Mouse (Mus musculus) liver, embryonic 12.5 days (tissue): Measurements from ENCODE around the gene Spint1. TPM values are rescaled to one million over a fixed set of nuclear protein-coding genes. Genes with fewer than 3 reads are reported as not detected.

Experiments used
- ATAC-seq: fragments of 200-750 bp; cut with Nextera tagmentation; 2 replicates; pipeline ENCODE4 v1.8.0; 2017; ENCODE audit warnings: moderate number of reproducible peaks, mild to moderate bottlenecking, moderate library complexity
- H3K27ac ChIP-seq: fragments of 300-500 bp; sonication (generic); 2 replicates; pipeline ENCODE4 v1.5.1; 2016; ENCODE audit warnings: mild to moderate bottlenecking
- H3K27me3 ChIP-seq: fragments of 300-500 bp; sonication (generic); replicated peaks from 2 replicates; pipeline ENCODE4 v1.6.1; 2016; ENCODE audit warnings: mild to moderate bottlenecking, moderate library complexity
- H3K36me3 ChIP-seq: fragments of 300-500 bp; sonication (generic); 2 replicates; pipeline ENCODE4 v1.6.1; 2016; ENCODE audit warnings: mild to moderate bottlenecking, moderate library complexity
- H3K4me1 ChIP-seq: fragments of 300-500 bp; sonication (generic); 2 replicates; pipeline ENCODE4 v1.6.1; 2016
- H3K4me2 ChIP-seq: fragments of 300-500 bp; sonication (generic); 2 replicates; pipeline ENCODE4 v1.6.1; 2016; ENCODE audit warnings: mild to moderate bottlenecking, moderate library complexity
- H3K4me3 ChIP-seq: fragments of 300-500 bp; sonication (generic); 2 replicates; pipeline ENCODE4 v1.5.1; 2016; ENCODE audit warnings: mild to moderate bottlenecking, moderate library complexity
- H3K9ac ChIP-seq: fragments of 300-500 bp; sonication (generic); 2 replicates; pipeline ENCODE4 v1.6.1; 2016; ENCODE audit warnings: mild to moderate bottlenecking, moderate library complexity
- H3K9me3 ChIP-seq: fragments of 300-500 bp; sonication (generic); replicated peaks from 2 replicates; pipeline ENCODE4 v1.6.1; 2016; ENCODE audit warnings: mild to moderate bottlenecking, moderate library complexity
- WGBS: fragments of 180-500 bp; shearing (Covaris S2); methylation state at CpG from one replicate; pipeline ENCODE4 v1.1.7; 2016; ENCODE audit not compliant: insufficient replicate concordance; 5-methylcytosine and 5-hydroxymethylcytosine counted together
- polyA plus RNA-seq: library from polyadenylated mRNA; unstranded; fragments of >200 nt; fragmentation: Nextera tagmentation; extraction: Ambion mirVana; gene quantifications from 2 replicates; pipeline ENCODE4 v1.2.1, GENCODE M21; 2016

Spint1 gene
- polyA plus RNA-seq, 1 experiment from 2014 or later = 0.77 TPM

- H3K4me3 ChIP-seq = peak within 1 kb of the TSS; percentile 74
- peaks cover 28% of the 10 kb centered on the region for H3K4me1 ChIP-seq
- H3K27me3 ChIP-seq = no peaks in the 10 kb centered on the region
- peak within 1 kb of the TSS; percentile 75 for H3K4me2 ChIP-seq
- peak within 1 kb of the TSS; percentile 90 for H3K27ac ChIP-seq
- under 1% methylated on average over 51 of the region's 51 CpGs for WGBS
- ATAC-seq = peak; percentile 97
- no peaks in the 10 kb centered on the region for H3K9me3 ChIP-seq
- peaks cover 30% of the 10 kb centered on the region for H3K36me3 ChIP-seq
- H3K9ac ChIP-seq = peak within 1 kb of the TSS; percentile 81
Observed at GRCm38 (mm10) chr2:119208344-119209175, 28.6 kb upstream of the Spint1 start, which contains the start of the genes Zfyve19 and Dnajc17. Gene Zfyve19 (plus strand): TSS chr2:119208617. Gene Dnajc17 (minus strand): TSS chr2:119208795.

- H3K27ac ChIP-seq = peak overlapping the region; percentile 68
- H3K4me1 ChIP-seq = peaks cover 28% of the 10 kb centered on the region
- no peak for ATAC-seq
- peaks cover 34% of the 10 kb centered on the region for H3K36me3 ChIP-seq
- H3K4me3 ChIP-seq = peak overlapping the region; percentile 74
- H3K9ac ChIP-seq = peak overlapping the region; percentile 81
- no peaks in the 10 kb centered on the region for H3K27me3 ChIP-seq
- 1% methylated on average over 13 of the region's 13 CpGs for WGBS
- no peaks in the 10 kb centered on the region for H3K9me3 ChIP-seq
- H3K4me2 ChIP-seq = peak overlapping the region; percentile 75
Observed at GRCm38 (mm10) chr2:119209176-119209507, 28.0 kb upstream of the Spint1 start.

GRCm38 (mm10) chr2:119229775-119230704 lies 7.1 kb upstream of the Spint1 start, which contains the start of gene Ppp1r14d:
Gene Ppp1r14d (minus strand): TSS chr2:119229906.
- no peak within 1 kb of the TSS for H3K27ac ChIP-seq
- no peak within 1 kb of the TSS for H3K4me2 ChIP-seq
- peaks cover 42% of the 10 kb centered on the region for H3K27me3 ChIP-seq
- H3K9me3 ChIP-seq = no peaks in the 10 kb centered on the region
- no peak for ATAC-seq
- no peaks in the 10 kb centered on the region for H3K36me3 ChIP-seq
- H3K4me1 ChIP-seq = no peaks in the 10 kb centered on the region
- WGBS = 57% methylated on average over 6 of the region's 6 CpGs
- no peak within 1 kb of the TSS for H3K9ac ChIP-seq
- no peak within 1 kb of the TSS for H3K4me3 ChIP-seq

DNA sequence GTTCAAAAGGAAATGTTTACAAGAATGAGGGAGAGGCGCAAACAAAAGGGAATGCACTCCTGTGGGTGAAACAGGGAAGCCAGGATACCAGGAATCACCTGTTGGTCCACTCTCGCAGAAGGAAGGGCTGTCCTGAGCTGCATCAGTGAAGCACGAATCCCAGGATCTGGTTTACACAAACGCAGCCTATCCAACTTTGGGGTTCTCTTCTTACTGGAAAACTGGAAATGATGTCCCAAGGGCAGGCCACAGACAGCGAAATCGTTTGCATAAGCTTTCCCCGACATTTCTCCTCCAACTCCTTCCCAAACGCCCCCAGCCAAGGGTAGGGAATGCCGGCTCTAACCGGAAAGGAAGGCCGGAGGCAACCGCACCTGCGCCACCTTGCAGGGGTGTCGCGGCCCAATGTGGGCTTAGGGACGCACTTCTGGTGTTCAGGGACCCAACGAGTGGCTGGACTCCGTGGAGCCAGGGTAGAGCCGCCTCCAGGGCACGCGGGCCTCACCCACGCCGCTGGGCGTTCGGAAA lies 416 bp upstream of the Spint1 start:
- Histone ChIP-seq H3K27ac (no peak overlapping the region), H3K27me3 (peaks cover 83% of the 10 kb centered on the region), H3K9me3 (no peaks in the 10 kb centered on the region), H3K4me1 (peaks cover 12% of the 10 kb centered on the region), H3K4me2 (peak overlapping the region; percentile 69), H3K4me3 (peak overlapping the region; percentile 49), H3K9ac (no peak overlapping the region), H3K36me3 (no peaks in the 10 kb centered on the region)
- 16% methylated on average over 25 of the region's 25 CpGs for WGBS
- ATAC-seq = no peak

DNA sequence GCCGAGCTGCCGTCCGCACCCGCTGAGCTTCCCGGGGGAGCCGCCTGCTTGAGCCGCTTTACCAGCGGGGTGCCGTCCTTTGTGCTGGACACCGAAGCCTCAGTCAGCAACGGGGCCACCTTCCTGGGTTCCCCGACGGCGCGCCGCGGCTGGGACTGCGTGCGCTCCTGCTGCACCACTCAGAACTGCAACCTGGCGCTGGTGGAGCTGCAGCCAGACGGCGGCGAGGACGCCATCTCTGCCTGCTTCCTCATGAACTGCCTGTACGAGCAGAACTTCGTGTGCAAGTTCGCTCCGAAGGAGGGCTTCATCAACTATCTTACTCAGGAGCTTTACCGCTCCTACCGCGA lies 684 bp downstream of the Spint1 start:
- no peak overlapping the region for H3K27ac ChIP-seq
- H3K4me2 ChIP-seq = peak overlapping the region; percentile 69
- H3K9me3 ChIP-seq = no peaks in the 10 kb centered on the region
- H3K9ac ChIP-seq = no peak overlapping the region
- peaks cover 92% of the 10 kb centered on the region for H3K27me3 ChIP-seq
- no peak for ATAC-seq
- H3K4me3 ChIP-seq = peak overlapping the region; percentile 49
- no peaks in the 10 kb centered on the region for H3K36me3 ChIP-seq
- peaks cover 16% of the 10 kb centered on the region for H3K4me1 ChIP-seq
- 4% methylated on average over 31 of the region's 31 CpGs for WGBS

- Histone ChIP-seq H3K27me3 (peaks cover 89% of the 10 kb centered on the region), H3K4me3 (no peak overlapping the region), H3K4me1 (peaks cover 16% of the 10 kb centered on the region), H3K9me3 (no peaks in the 10 kb centered on the region), H3K36me3 (no peaks in the 10 kb centered on the region), H3K4me2 (no peak overlapping the region), H3K9ac (no peak overlapping the region), H3K27ac (no peak overlapping the region)
- ATAC-seq = no peak
- 64% methylated on average over 2 of the region's 2 CpGs for WGBS
Observed at GRCm38 (mm10) chr2:119238671-119239070, 1.5 kb downstream of the Spint1 start.

DNA sequence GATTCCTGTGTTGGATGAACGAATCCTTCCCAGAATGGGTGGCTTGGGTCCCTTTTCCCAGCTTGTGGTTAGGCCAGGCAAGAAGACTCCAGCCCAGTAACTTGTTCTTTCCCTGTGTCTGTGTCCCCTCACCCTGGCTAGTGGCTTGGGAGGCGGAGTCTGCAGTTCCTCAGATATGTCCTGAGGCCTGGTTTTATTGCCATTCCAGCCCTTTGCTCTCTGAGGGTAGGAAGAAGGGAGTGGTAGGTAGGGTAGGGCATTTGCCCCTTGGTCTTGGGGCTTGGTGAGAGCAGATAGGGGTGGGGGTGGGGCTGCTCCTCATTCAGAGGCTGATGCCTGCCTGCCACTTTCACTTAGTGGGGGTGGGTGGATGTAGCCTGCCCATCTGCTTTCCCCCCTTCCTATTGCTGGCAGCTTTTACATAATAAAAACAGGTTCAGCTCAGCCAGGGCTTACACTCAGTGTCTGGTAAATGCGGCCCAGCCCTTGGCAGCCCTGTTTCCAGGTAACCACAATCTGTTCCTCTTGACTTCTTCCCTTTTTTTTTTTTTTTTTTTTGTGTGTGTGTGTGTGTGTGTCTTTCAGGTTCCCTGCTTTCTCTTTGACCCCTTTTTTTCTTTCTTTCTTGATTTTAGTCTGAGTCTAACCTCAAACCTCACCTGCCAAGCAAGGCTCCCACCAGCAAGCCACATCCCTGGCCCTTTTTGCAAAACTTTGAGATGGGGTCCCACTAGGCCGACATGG lies 3.1 kb downstream of the Spint1 start:
- no peak overlapping the region for H3K4me3 ChIP-seq
- WGBS = 52% methylated on average over 4 of the region's 4 CpGs
- no peak overlapping the region for H3K9ac ChIP-seq
- H3K36me3 ChIP-seq = no peaks in the 10 kb centered on the region
- peaks cover 16% of the 10 kb centered on the region for H3K4me1 ChIP-seq
- no peaks in the 10 kb centered on the region for H3K9me3 ChIP-seq
- peaks cover 73% of the 10 kb centered on the region for H3K27me3 ChIP-seq
- ATAC-seq = no peak
- no peak overlapping the region for H3K27ac ChIP-seq
- no peak overlapping the region for H3K4me2 ChIP-seq

DNA sequence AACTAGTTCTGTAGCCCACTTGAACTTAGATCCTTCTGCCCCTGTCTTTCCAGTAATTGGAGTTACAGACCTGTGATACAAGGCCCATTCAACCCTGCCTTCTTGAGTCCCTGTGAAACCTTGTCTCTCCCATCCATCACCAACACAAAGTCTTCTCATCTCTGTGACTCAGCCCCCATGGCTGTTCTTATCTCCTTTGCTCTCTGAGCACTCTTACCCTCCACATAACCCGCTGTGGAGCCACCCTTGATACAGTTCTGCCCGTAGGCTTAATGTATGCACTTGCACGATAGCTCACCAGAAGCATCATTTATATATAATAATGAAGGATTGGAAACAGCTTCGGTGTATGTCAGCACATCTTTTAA lies 3.6 kb downstream of the Spint1 start:
- Histone ChIP-seq H3K4me1 (peaks cover 16% of the 10 kb centered on the region), H3K36me3 (no peaks in the 10 kb centered on the region), H3K27me3 (peaks cover 68% of the 10 kb centered on the region), H3K4me2 (no peak overlapping the region), H3K9me3 (no peaks in the 10 kb centered on the region), H3K9ac (no peak overlapping the region), H3K27ac (no peak overlapping the region), H3K4me3 (no peak overlapping the region)
- 63% methylated on average over 4 of the region's 4 CpGs for WGBS
- ATAC-seq = no peak

- 63% methylated on average over 9 of the region's 9 CpGs for WGBS
- Histone ChIP-seq H3K36me3 (no peaks in the 10 kb centered on the region), H3K27ac (no peak overlapping the region), H3K4me3 (no peak overlapping the region), H3K27me3 (peaks cover 51% of the 10 kb centered on the region), H3K4me2 (no peak overlapping the region), H3K4me1 (peaks cover 8% of the 10 kb centered on the region), H3K9ac (no peak overlapping the region), H3K9me3 (no peaks in the 10 kb centered on the region)
- no peak for ATAC-seq
Observed at GRCm38 (mm10) chr2:119242548-119242947, 5.4 kb downstream of the Spint1 start.

DNA sequence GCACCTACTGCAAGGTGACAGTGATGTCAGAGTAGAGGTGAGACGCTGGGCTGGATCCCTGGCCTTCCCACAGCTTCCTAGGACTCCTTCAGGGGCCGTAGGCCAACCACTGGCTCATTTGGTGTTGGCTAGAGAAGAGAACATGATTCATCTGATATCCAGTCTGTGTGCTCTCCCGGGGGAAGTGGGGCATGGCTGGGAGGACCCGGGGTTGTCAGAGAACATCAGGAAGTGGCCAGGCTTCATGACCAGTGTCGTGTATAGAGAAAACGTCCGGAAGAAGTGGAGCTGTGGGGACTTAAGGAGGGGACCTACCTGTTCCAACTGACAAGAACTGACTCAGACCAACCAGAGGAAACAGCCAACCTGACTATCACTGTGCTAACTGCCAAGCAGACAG lies 8.1 kb downstream of the Spint1 start:
- 38% methylated on average over 7 of the region's 7 CpGs for WGBS
- no peak overlapping the region for H3K4me2 ChIP-seq
- no peak for ATAC-seq

DNA sequence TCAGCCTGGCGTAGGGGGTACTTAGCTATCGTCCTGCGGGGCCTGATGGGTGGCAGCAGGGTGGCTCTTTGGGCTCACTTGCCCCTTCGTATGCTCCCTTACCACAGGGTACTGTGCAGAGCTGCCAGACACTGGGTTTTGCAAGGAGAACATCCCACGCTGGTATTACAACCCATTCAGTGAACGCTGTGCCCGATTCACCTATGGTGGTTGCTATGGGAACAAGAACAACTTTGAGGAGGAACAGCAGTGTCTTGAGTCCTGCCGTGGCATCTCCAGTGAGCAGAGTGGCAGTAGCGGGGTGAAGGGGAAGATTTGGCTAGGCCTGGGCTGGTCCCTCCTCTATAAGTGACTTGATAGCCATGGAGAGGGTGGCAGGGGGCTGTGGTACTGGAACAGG lies 10.7 kb downstream of the Spint1 start:
- H3K4me2 ChIP-seq = no peak overlapping the region
- peaks cover 5% of the 10 kb centered on the region; the same call in 1 of the 2 replicates for H3K4me1 ChIP-seq
- peaks cover 14% of the 10 kb centered on the region; the same call in 1 of the 2 replicates for H3K27me3 ChIP-seq
- ATAC-seq = no peak
- H3K9ac ChIP-seq = no peak overlapping the region
- H3K27ac ChIP-seq = no peak overlapping the region
- 76% methylated on average over 9 of the region's 9 CpGs for WGBS
- H3K36me3 ChIP-seq = no peaks in the 10 kb centered on the region
- H3K4me3 ChIP-seq = no peak overlapping the region
- no peaks in the 10 kb centered on the region for H3K9me3 ChIP-seq

More for the DNA sequence above, 8.1 kb downstream of the Spint1 start:
- Histone ChIP-seq H3K4me1 (peaks cover 4% of the 10 kb centered on the region; the same call in 1 of the 2 replicates), H3K4me3 (no peak overlapping the region), H3K36me3 (no peaks in the 10 kb centered on the region), H3K27ac (no peak overlapping the region), H3K9me3 (no peaks in the 10 kb centered on the region), H3K9ac (no peak overlapping the region), H3K27me3 (peaks cover 35% of the 10 kb centered on the region)
